Mouse (Mus musculus) ES-E14 (cell line): Measurements from ENCODE around the gene Gm49395. TPM values are rescaled to one million over a fixed set of nuclear protein-coding genes. Genes with fewer than 3 reads are reported as not detected.

Source experiments
- DNase-seq: peaks from one replicate; pipeline ENCODE4 v3.0.0-alpha.2; 2013; ENCODE audit warnings: low read depth, low spot score
- H3K27ac ChIP-seq: 2 replicates; pipeline ENCODE4 v1.5.1; 2012; ENCODE audit warnings: low read depth, mild to moderate bottlenecking, low read length, moderate library complexity, mixed read lengths; ENCODE audit not compliant: poor library complexity, insufficient read depth, severe bottlenecking
- H3K36me3 ChIP-seq: 2 replicates; pipeline ENCODE4 v1.6.1; 2012; ENCODE audit warnings: mild to moderate bottlenecking, low read length, moderate library complexity, mixed read lengths; ENCODE audit not compliant: control insufficient read depth, poor library complexity, insufficient read depth, severe bottlenecking
- H3K4me1 ChIP-seq, 2 experiments: fragments of 150-350 bp in 1 of 2; sonication (generic) in 1 of 2; 2 replicates each; pipeline ENCODE4 v1.6.1; 2012; ENCODE audit warnings: low read length in 2 of 2, mild to moderate bottlenecking in 1 of 2, mixed read lengths in 1 of 2; ENCODE audit not compliant: control insufficient read depth in 2 of 2, insufficient read depth in 2 of 2, poor library complexity in 1 of 2
- H3K4me3 ChIP-seq, 2 experiments: fragments of 150-350 bp in 1 of 2; sonication (generic) in 1 of 2; 2 replicates each; pipeline ENCODE4 v1.5.1; 2012; ENCODE audit warnings: low read length in 2 of 2, low read depth in 1 of 2, mild to moderate bottlenecking in 1 of 2, mixed read lengths in 1 of 2; ENCODE audit not compliant: insufficient read depth in 1 of 2, poor library complexity in 1 of 2, severe bottlenecking in 1 of 2
- H3K9ac ChIP-seq: 2 replicates; pipeline ENCODE4 v1.6.1; 2012; ENCODE audit warnings: low read depth, mild to moderate bottlenecking, low read length, mixed read lengths; ENCODE audit not compliant: poor library complexity, insufficient read depth, severe bottlenecking
- H3K9me3 ChIP-seq: fragments of 150-350 bp; sonication (generic); 2 replicates; pipeline ENCODE4 v1.6.1; 2012; ENCODE audit warnings: low read depth, mild to moderate bottlenecking, low read length; ENCODE audit not compliant: control insufficient read depth, insufficient read depth
- CHD2 ChIP-seq: IDR thresholded peaks from 2 replicates; pipeline ENCODE4 v1.6.1; 2014; ENCODE audit warnings: mild to moderate bottlenecking, low read depth, low read length, inconsistent platforms
- HCFC1 ChIP-seq: IDR thresholded peaks from 2 replicates; pipeline ENCODE4 v1.6.1; 2012; ENCODE audit warnings: low read length, inconsistent platforms, borderline replicate concordance; ENCODE audit not compliant: insufficient read depth
- MAFK ChIP-seq: IDR thresholded peaks from 2 replicates; pipeline ENCODE4 v1.6.1; 2014; ENCODE audit warnings: mild to moderate bottlenecking, low read depth, low read length, inconsistent platforms; ENCODE audit not compliant: insufficient read depth
- ZC3H11A ChIP-seq: IDR thresholded peaks from 2 replicates; pipeline ENCODE4 v1.6.1; 2012; ENCODE audit warnings: low read depth, mild to moderate bottlenecking, inconsistent platforms, low read length, borderline replicate concordance
- ZNF384 ChIP-seq: IDR thresholded peaks from 2 replicates; pipeline ENCODE4 v1.6.1; 2012; ENCODE audit warnings: low read depth, low read length, inconsistent platforms
- in situ Hi-C, 2 experiments: fragments of 600-800 bp; cut with MboI; formaldehyde crosslinking; loops; one replicate each; pipeline ENCODE4 v1.15.1; 2025; ENCODE audit warnings: low sequenced_read_pairs in 2 of 2, inconsistent platforms in 1 of 2; ENCODE audit not compliant: unreplicated experiment in 2 of 2
- total RNA-seq: library from RNA; depleted of rRNA; stranded (reverse); fragments of 300-350 nt; gene quantifications from 2 replicates; pipeline ENCODE4 v1.2.3, GENCODE M21; 2012

Gm49395 gene
- total RNA-seq, 1 experiment, result 4.8 TPM

DNA sequence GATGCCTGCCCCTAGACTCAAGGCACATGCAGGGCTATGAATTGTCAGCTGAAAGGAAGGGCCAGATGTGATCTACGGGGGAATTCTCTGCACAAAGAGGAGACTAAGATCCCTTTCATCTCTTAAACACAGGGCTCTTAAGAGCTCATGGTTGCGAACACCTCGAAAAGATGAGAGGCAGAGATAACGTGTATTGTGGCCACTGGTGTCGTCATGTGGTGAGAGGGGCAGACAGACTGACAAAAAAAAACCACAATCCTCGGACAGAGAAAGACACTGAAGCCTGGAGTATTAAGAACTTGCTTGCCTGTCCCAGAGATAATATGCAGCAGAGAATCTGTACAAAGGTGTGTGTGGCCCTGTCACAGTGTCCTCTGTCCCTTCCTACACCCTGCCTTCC, 90.2 kb downstream of the Gm49395 start:
- no peak overlapping the region for H3K4me3 ChIP-seq
- in situ Hi-C loops, result no loop called here
- no peak overlapping the region for H3K9ac ChIP-seq
- TF ChIP-seq CHD2 (no peak), MAFK (no peak), HCFC1 (no peak), ZC3H11A (no peak), ZNF384 (no peak)
- H3K9me3 ChIP-seq, result no peaks in the 10 kb centered on the region
- DNase-seq, result no peak
- no peaks in the 10 kb centered on the region for H3K36me3 ChIP-seq
- H3K4me1 ChIP-seq, result no peaks in the 10 kb centered on the region
- H3K27ac ChIP-seq, result no peak overlapping the region

DNA sequence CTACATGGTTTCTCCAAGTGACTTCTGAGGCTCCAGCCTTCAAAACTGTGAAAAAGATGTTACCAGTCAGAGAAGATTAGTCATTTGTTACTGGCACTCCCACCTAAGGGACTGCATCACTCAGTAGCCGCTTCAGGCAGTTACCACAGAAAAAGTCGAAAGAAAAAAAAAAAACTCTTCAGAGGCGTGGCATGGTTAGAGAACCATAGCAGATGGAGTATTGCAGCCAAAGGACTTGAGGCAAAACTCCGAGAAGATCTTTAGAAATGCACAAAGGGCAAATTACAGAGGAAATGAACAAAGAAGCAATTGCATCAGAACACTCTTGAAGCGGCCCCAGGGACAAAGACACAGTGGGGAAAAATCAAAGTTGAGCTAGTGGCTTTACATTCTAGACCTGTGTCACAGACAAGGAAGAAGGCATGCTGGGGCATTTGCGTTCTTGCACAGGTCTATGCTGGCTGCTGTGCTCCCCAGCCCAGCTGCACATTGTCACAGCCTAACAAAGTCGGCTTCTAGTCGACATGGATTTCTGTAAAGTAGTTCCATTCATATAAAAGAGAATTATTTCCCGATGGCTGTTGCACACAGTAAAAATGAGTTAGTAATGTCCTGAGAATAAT, 95.4 kb downstream of the Gm49395 start:
- Histone ChIP-seq H3K9ac (no peak overlapping the region), H3K4me1 (no peaks in the 10 kb centered on the region), H3K9me3 (no peaks in the 10 kb centered on the region), H3K4me3 (no peak overlapping the region), H3K27ac (no peak overlapping the region), H3K36me3 (no peaks in the 10 kb centered on the region)
- no peak for DNase-seq
- in situ Hi-C loops, result no loop called here
- TF ChIP-seq ZC3H11A, result no peak
- peak; percentile 56; the same call in 1 of the 2 replicates for TF ChIP-seq ZNF384
- no peak for TF ChIP-seq CHD2
- TF ChIP-seq MAFK, result no peak
- TF ChIP-seq HCFC1, result no peak

DNA sequence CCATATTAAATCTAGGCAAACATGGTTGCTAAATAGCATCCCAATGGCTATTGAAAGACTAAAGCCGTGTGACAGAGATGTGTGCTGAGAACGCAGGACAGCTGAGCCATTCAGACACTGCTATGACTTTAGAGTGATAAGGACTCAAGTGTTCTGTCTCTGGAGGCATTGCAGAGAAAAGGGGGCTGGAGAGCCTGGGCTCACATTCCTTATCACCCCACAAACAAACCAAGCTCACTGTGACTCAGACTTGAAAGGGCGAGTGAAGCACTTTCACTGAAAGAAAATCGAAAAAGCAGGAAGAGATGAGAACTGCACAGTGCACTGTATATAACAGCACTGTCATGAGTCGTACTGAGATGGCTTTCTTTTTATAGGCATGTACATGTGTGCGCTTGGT, 96.4 kb downstream of the Gm49395 start:
- TF ChIP-seq MAFK, result no peak
- TF ChIP-seq ZNF384, result no peak
- no peak for TF ChIP-seq HCFC1
- TF ChIP-seq ZC3H11A, result no peak
- TF ChIP-seq CHD2, result no peak
- H3K9me3 ChIP-seq, result no peaks in the 10 kb centered on the region
- in situ Hi-C loops, result no loop called here
- no peaks in the 10 kb centered on the region for H3K4me1 ChIP-seq
- no peak for DNase-seq
- H3K9ac ChIP-seq, result no peak overlapping the region
- H3K4me3 ChIP-seq, result no peak overlapping the region
- no peak overlapping the region for H3K27ac ChIP-seq
- H3K36me3 ChIP-seq, result no peaks in the 10 kb centered on the region

DNA sequence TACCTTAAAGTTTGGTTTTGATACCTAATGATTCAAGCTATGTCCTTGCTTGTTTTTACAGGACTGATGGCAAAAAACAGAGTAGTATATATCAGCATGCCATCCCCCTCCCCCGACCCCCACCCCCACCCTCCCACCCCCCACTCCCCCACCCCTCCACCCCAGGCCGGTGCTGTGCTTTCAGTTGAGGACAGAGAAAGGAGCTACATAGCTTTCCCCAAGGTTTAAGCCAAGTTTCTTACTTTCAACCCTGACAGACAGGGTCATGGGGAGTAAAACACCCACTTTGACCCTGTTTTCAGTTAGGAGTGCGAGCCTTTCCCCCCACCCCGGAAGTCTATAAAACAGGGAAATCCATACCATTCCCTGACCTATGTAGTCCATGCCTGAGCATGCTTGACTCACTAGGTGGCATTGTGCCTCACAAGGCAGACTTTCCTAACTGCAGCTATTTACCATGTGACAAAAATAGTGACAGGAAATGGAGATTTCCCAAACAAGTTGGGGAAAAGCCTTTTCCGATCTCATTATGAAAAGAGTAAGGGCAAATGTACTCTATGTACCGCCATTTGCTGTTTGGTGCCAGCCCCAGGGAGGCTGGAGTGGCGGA, 98.2 kb downstream of the Gm49395 start:
- Histone ChIP-seq H3K4me3 (no peak overlapping the region), H3K4me1 (no peaks in the 10 kb centered on the region), H3K36me3 (no peaks in the 10 kb centered on the region), H3K9me3 (no peaks in the 10 kb centered on the region), H3K9ac (no peak overlapping the region), H3K27ac (no peak overlapping the region)
- in situ Hi-C loops, result no loop called here
- no peak for DNase-seq
- no peak for TF ChIP-seq ZNF384
- TF ChIP-seq HCFC1, result no peak
- no peak for TF ChIP-seq CHD2
- no peak for TF ChIP-seq ZC3H11A
- no peak for TF ChIP-seq MAFK

DNA sequence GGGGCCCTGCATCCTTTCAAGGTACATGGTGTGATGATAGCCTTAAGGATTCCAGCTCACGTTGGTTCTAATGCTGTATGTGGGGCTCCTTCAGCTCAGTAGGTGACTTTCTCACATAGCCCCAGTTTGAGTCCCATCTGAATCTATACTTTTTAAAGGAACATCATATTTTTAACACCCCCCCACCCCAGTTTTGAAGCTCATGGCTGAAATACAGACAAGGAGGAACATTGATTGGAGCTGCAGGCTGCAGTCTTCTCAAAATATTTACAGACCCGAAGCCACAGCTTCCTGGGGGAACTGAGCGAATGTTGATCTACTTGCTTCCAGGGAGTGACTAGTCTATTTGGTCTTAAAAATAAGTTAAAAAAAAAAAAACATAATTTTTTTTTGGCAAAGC, 98.9 kb downstream of the Gm49395 start:
- Histone ChIP-seq H3K27ac (no peak overlapping the region), H3K9ac (no peak overlapping the region), H3K4me1 (no peaks in the 10 kb centered on the region), H3K36me3 (no peaks in the 10 kb centered on the region), H3K4me3 (no peak overlapping the region), H3K9me3 (no peaks in the 10 kb centered on the region)
- in situ Hi-C loops, result no loop called here
- DNase-seq, result no peak
- TF ChIP-seq MAFK (no peak), HCFC1 (no peak)
